Mouse (Mus musculus) testis, adult 2 months (tissue): ENCODE results near the gene Rassf5.

ENCODE experiments used
- CTCF ChIP-seq: fragments of 200-500 bp; IDR thresholded peaks from 2 replicates; pipeline ENCODE4 v1.5.1; 2012; ENCODE audit warnings: low read depth, mild to moderate bottlenecking, inconsistent platforms, low read length, moderate library complexity; ENCODE audit not compliant: control insufficient read depth, insufficient read depth, insufficient replicate concordance
- POLR2A ChIP-seq: fragments of 200-500 bp; IDR thresholded peaks from 2 replicates; pipeline ENCODE4 v1.6.1; 2012; ENCODE audit warnings: low read depth, mild to moderate bottlenecking, inconsistent platforms, low read length, moderate library complexity; ENCODE audit not compliant: control insufficient read depth

DNA sequence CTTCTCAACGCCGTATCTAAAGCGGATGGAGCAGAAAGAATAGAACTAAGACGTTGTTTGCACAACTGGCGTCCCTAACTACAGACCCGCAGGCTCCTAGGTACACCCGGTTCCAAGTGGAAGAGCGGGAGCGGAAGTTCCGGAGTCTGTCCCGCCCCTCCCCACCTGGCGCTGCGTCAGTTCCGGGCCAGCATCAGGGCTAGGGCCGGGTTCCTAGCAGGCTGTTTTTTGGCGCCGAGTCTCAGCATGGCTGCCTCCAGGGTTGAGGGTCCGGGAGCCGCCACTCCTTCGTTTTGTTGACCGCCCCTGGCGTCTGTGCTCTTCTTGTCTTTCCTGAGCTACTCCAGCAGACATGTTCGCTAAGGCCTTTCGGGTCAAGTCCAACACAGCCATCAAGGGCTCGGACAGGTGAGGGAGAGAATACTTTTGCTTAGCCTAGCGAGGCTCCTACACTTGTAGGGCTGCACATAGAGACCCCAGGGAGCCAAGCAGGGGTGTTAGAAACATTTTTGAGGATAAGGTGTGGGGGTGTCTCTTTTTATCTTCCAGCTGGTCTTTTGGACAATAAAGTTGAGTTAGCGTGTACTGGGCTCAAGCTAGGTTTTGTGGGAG, 91.9 kb downstream of the Rassf5 start, which contains the start of gene Eif2d:
- TF ChIP-seq CTCF (no peak), POLR2A (peak; percentile 74)
